Mouse (Mus musculus) liver, embryonic 16.5 days (tissue): ENCODE measurements around the gene Enthd1. TPM values are rescaled to one million over a fixed set of nuclear protein-coding genes. Genes with fewer than 3 reads are reported as not detected.

Source experiments
- ATAC-seq: fragments of 200-750 bp; cut with Nextera tagmentation; 2 replicates; pipeline ENCODE4 v1.8.0; 2017; ENCODE audit warnings: low read depth, mild to moderate bottlenecking, moderate number of reproducible peaks, moderate library complexity
- H3K27ac ChIP-seq: fragments of 300-500 bp; sonication (generic); 2 replicates; pipeline ENCODE4 v1.5.1; 2014; ENCODE audit warnings: mild to moderate bottlenecking, low read length
- H3K27me3 ChIP-seq: fragments of 300-500 bp; sonication (generic); 2 replicates; pipeline ENCODE4 v1.6.1; 2014; ENCODE audit warnings: low read depth, low read length, mixed read lengths; ENCODE audit not compliant: control insufficient read depth, insufficient read depth
- H3K36me3 ChIP-seq: fragments of 300-500 bp; sonication (generic); 2 replicates; pipeline ENCODE4 v1.6.1; 2014; ENCODE audit warnings: mild to moderate bottlenecking; ENCODE audit not compliant: control insufficient read depth, insufficient read depth
- H3K4me1 ChIP-seq: fragments of 300-500 bp; sonication (generic); 2 replicates; pipeline ENCODE4 v1.6.1; 2014; ENCODE audit warnings: low read depth, low read length, mixed read lengths; ENCODE audit not compliant: control insufficient read depth
- H3K4me2 ChIP-seq: fragments of 300-500 bp; sonication (generic); 2 replicates; pipeline ENCODE4 v1.6.1; 2014; ENCODE audit warnings: low read depth, low read length, mixed read lengths
- H3K4me3 ChIP-seq: fragments of 300-500 bp; sonication (generic); 2 replicates; pipeline ENCODE4 v1.5.1; 2014; ENCODE audit warnings: low read depth, mild to moderate bottlenecking, low read length
- H3K9ac ChIP-seq: fragments of 300-500 bp; sonication (generic); 2 replicates; pipeline ENCODE4 v1.6.1; 2014; ENCODE audit warnings: low read depth, low read length
- H3K9me3 ChIP-seq: fragments of 300-500 bp; sonication (generic); replicated peaks from 2 replicates; pipeline ENCODE4 v1.6.1; 2016; ENCODE audit warnings: low read length; ENCODE audit not compliant: control insufficient read depth
- WGBS: fragments of 180-500 bp; shearing (Covaris S2); extraction: QIAGEN DNeasy Blood & Tissue Kit; methylation state at CpG from one replicate; pipeline ENCODE4 v1.1.7; 2014; ENCODE audit not compliant: insufficient replicate concordance; 5-methylcytosine and 5-hydroxymethylcytosine counted together
- polyA plus RNA-seq: library from polyadenylated mRNA; unstranded; fragments of >200 nt; fragmentation: Nextera tagmentation; extraction: Ambion mirVana; gene quantifications from 2 replicates; pipeline ENCODE4 v1.2.1, GENCODE M21; 2015

The Enthd1 gene
- not detected in 2 replicates for polyA plus RNA-seq

GRCm38 (mm10) chr15:80565106-80565665 is at the start of gene Enthd1:
Enthd1 (minus strand) TSS chr15:80565156.
- no peaks in the 10 kb centered on the region for H3K36me3 ChIP-seq
- H3K27me3 ChIP-seq = peaks cover 6% of the 10 kb centered on the region; the same call in 1 of the 2 replicates
- no peak within 1 kb of the TSS for H3K4me3 ChIP-seq
- H3K9ac ChIP-seq = no peak within 1 kb of the TSS
- WGBS = 61% methylated on average over 19 of the region's 19 CpGs
- no peaks in the 10 kb centered on the region for H3K4me1 ChIP-seq
- no peak within 1 kb of the TSS for H3K27ac ChIP-seq
- ATAC-seq = no peak
- no peaks in the 10 kb centered on the region for H3K9me3 ChIP-seq
- no peak within 1 kb of the TSS for H3K4me2 ChIP-seq

- Histone ChIP-seq H3K27ac (no peak overlapping the region), H3K4me2 (no peak overlapping the region), H3K9ac (no peak overlapping the region), H3K9me3 (no peaks in the 10 kb centered on the region), H3K36me3 (no peaks in the 10 kb centered on the region), H3K27me3 (peaks cover 14% of the 10 kb centered on the region), H3K4me1 (peaks cover 13% of the 10 kb centered on the region), H3K4me3 (no peak overlapping the region)
- no peak for ATAC-seq
- WGBS = 46% methylated on average over 5 of the region's 5 CpGs
Observed at GRCm38 (mm10) chr15:80613904-80614303, 48.9 kb upstream of the Enthd1 start.

- Histone ChIP-seq H3K9ac (no peak overlapping the region), H3K9me3 (no peaks in the 10 kb centered on the region), H3K4me1 (peaks cover 10% of the 10 kb centered on the region), H3K4me2 (no peak overlapping the region), H3K27ac (no peak overlapping the region), H3K4me3 (no peak overlapping the region), H3K36me3 (no peaks in the 10 kb centered on the region), H3K27me3 (peaks cover 8% of the 10 kb centered on the region)
- no peak for ATAC-seq
- 65% methylated on average over 5 of the region's 5 CpGs for WGBS
Observed at GRCm38 (mm10) chr15:80611478-80611877, 46.5 kb upstream of the Enthd1 start.

- Histone ChIP-seq H3K9ac (no peak overlapping the region), H3K4me1 (peaks cover 5% of the 10 kb centered on the region), H3K36me3 (no peaks in the 10 kb centered on the region), H3K4me2 (no peak overlapping the region), H3K9me3 (no peaks in the 10 kb centered on the region), H3K27me3 (peaks cover 3% of the 10 kb centered on the region; the same call in 1 of the 2 replicates), H3K27ac (no peak overlapping the region), H3K4me3 (no peak overlapping the region)
- WGBS = 18% methylated on average over 2 of the region's 2 CpGs
- no peak for ATAC-seq
Observed at GRCm38 (mm10) chr15:80610335-80610734, 45.4 kb upstream of the Enthd1 start.

GRCm38 (mm10) chr15:80607970-80608369 is 43.0 kb upstream of the Enthd1 start:
- Histone ChIP-seq H3K4me1 (peaks cover 5% of the 10 kb centered on the region; the same call in 1 of the 2 replicates), H3K4me2 (no peak overlapping the region), H3K27me3 (no peaks in the 10 kb centered on the region), H3K9ac (no peak overlapping the region), H3K27ac (no peak overlapping the region), H3K9me3 (no peaks in the 10 kb centered on the region), H3K4me3 (no peak overlapping the region), H3K36me3 (no peaks in the 10 kb centered on the region)
- no peak for ATAC-seq
- 62% methylated on average over 3 of the region's 3 CpGs for WGBS

GRCm38 (mm10) chr15:80604026-80604425 is 39.1 kb upstream of the Enthd1 start:
- H3K27me3 ChIP-seq = no peaks in the 10 kb centered on the region
- no peak overlapping the region for H3K9ac ChIP-seq
- no peak overlapping the region for H3K4me2 ChIP-seq
- no peaks in the 10 kb centered on the region for H3K36me3 ChIP-seq
- no peaks in the 10 kb centered on the region for H3K9me3 ChIP-seq
- H3K4me3 ChIP-seq = no peak overlapping the region
- H3K27ac ChIP-seq = no peak overlapping the region
- ATAC-seq = no peak
- WGBS = 68% methylated on average over 6 of the region's 6 CpGs
- H3K4me1 ChIP-seq = peaks cover 9% of the 10 kb centered on the region

- Histone ChIP-seq H3K4me2 (no peak overlapping the region), H3K27ac (no peak overlapping the region), H3K4me1 (peaks cover 14% of the 10 kb centered on the region), H3K9me3 (no peaks in the 10 kb centered on the region), H3K36me3 (no peaks in the 10 kb centered on the region), H3K9ac (no peak overlapping the region), H3K4me3 (no peak overlapping the region), H3K27me3 (no peaks in the 10 kb centered on the region; the same call in 1 of the 2 replicates)
- ATAC-seq = no peak
- 58% methylated on average over 7 of the region's 7 CpGs for WGBS
Observed at GRCm38 (mm10) chr15:80602487-80602886, 37.5 kb upstream of the Enthd1 start.

- Histone ChIP-seq H3K4me3 (no peak overlapping the region), H3K36me3 (no peaks in the 10 kb centered on the region), H3K4me1 (peaks cover 14% of the 10 kb centered on the region), H3K9ac (no peak overlapping the region), H3K27ac (no peak overlapping the region), H3K9me3 (no peaks in the 10 kb centered on the region), H3K4me2 (no peak overlapping the region), H3K27me3 (no peaks in the 10 kb centered on the region; the same call in 1 of the 2 replicates)
- no peak for ATAC-seq
- WGBS = 61% methylated on average over 7 of the region's 7 CpGs
Observed at GRCm38 (mm10) chr15:80601456-80601855, 36.5 kb upstream of the Enthd1 start.

- Histone ChIP-seq H3K27me3 (no peaks in the 10 kb centered on the region; the same call in 1 of the 2 replicates), H3K4me1 (peaks cover 14% of the 10 kb centered on the region), H3K9ac (no peak overlapping the region), H3K9me3 (no peaks in the 10 kb centered on the region), H3K36me3 (no peaks in the 10 kb centered on the region), H3K4me3 (peak overlapping the region; percentile 41), H3K4me2 (peak overlapping the region; percentile 64), H3K27ac (no peak overlapping the region)
- no peak for ATAC-seq
- WGBS = 58% methylated on average over 4 of the region's 4 CpGs
Observed at GRCm38 (mm10) chr15:80599843-80600242, 34.9 kb upstream of the Enthd1 start.
